Mouse (Mus musculus): Measurements from ENCODE around the gene Rmi2.
"Not testable (repeated sequence)": the region's sequence is repeated elsewhere in the genome, so short reads cannot be mapped to it uniquely, and the experiment has no call there.

The Rmi2 gene

DNA sequence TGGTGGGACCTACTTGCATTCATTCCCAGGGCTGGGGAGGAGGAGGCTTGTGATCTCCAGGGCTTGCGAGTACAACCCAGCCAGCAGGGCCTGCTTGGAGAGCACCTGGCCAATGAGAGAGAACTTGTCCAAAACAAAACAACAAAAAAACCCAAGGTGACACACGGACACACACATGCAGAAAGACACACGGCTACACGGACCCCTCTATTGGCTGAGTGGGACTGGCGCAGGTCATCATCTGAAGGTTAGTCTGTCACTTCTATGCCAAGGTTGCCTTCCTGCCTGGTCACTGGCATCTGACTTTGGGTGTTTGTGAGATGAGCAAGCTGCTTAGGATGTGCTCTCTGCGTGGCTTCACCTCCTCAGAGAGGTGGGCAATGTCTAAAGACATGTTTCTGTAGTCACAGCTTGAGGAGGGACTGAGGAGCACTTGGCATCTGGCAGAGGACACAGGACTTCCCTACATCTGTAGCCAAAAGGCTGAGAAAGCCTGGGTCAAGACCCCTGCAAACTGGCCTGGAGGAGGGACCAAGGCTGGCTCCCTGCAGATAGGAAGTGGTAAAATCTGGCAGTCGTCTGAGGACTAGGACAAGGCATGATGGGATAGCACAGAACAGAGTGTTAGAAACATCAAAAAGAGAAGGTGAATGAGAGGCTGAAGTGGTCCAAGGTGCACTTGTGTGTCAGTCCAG lies 6.9 kb upstream of the Rmi2 start:
- no peak for DNase-seq

- DNase-seq = no peak
Measured at GRCm38 (mm10) chr16:10828461-10828805, 6.4 kb upstream of the Rmi2 start.

- DNase-seq = no peak
Measured at GRCm38 (mm10) chr16:10834542-10834910, 333 bp upstream of the Rmi2 start.

DNA sequence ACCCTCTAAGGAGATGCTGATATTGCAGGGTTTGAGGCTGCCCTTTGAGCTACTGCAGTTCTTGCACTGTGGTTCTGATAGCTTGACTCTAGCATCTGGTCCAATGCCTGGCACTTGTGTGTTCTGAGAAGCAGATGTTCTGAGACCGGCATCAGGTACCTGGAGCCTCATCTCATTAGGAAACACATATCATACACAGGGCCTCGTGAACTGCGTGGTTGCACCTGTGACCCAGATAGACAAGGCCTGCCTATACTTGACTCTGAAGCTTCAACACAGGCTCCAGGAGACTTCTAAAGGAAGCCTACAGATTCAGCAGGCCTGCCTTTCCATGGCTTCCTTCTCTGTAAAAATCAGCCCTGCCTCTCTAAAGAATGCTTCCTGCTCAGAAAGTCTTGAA lies 1.5 kb downstream of the Rmi2 start:
- DNase-seq = no peak

- no peak for DNase-seq
Measured at GRCm38 (mm10) chr16:10837250-10837649, 2.4 kb downstream of the Rmi2 start.

- DNase-seq = no peak
Measured at GRCm38 (mm10) chr16:10837903-10838302, 3.0 kb downstream of the Rmi2 start.

- DNase-seq = no peak
Measured at GRCm38 (mm10) chr16:10838487-10839245, 3.8 kb downstream of the Rmi2 start.

GRCm38 (mm10) chr16:10840018-10840417 lies 5.2 kb downstream of the Rmi2 start:
- no peak for DNase-seq

- DNase-seq = peak; percentile 79 to 81
Measured at GRCm38 (mm10) chr16:10842282-10842855, 7.5 kb downstream of the Rmi2 start.

DNA sequence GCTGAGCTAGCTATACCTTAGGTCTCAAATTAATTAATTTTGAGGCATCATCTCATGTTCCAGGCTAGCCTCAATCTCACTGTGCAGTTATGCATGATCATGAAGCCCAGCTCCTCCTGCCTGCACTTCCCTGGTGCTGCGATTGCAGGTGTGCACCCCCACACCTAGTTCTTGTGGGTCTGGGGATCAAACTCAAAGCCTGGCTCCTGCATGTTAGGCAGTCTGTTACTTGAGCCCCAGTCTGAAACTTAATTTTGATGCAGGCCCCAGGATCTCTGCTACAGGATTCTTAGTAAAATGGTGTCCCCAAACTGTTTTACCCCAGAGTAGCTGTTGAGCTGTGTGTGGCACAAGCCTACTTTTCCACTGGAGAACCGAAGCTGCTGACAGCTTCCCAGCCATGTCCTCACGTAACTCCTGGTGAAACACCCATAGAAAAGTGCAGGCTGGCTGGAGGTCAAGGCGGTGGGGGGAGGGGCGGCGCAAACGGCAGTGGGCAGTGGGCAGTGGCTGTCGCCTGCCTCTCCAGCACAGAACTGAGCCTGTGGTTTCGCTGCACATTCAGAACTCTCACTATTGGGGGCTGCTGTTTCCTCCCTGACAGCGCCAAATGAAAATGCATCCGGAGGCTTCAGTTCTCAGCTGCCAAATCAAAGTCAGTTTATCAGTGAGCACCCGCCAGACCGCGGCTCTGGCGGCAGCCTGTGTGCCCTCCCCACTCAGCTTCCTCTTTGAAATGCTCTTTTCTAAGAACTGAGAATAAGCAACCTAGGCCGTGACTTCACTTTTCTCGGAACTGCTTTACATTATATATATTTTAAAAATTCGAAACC lies 8.8 kb downstream of the Rmi2 start:
- DNase-seq = peak; percentile 72 to 73

DNA sequence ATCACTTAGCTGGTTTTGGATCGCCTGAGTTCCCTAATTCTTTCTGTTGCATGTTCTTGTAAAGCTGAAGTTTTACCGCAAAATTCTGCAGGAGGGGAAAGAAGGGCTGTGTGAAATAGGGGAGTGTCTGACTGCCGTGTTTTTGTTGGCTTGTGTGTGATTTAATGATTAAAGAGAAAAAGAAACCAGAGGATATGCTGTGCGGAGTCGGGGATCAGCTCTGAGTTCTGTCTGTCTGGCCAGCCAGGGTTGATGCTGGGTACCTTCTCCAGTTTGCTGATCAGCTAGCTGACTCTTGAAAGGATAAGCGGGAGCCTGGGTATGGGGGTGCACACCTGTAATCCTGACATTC lies 9.4 kb downstream of the Rmi2 start:
- no peak for DNase-seq

DNA sequence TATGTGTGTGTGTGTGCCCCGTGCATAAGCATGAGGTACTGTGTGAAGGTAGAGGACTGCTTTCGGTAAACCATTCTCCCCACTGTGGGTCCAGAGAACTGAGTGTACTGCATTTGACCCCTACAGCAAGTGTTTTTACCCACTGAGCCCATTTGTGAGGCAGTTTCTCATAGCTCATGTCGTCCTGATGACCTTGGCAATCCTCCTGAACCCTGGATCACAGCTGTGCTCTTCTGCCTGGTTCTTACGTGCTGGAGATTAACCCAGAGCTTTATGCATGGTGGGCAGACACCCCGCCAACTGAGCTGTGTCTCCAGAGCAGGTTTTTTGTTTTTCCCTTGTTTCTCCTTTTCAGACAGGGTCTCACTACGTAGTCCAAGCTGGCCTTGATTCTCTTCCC lies 11.1 kb downstream of the Rmi2 start:
- no peak for DNase-seq

- peak; percentile 68 for DNase-seq
Measured at GRCm38 (mm10) chr16:10846503-10846902, 11.6 kb downstream of the Rmi2 start.

- DNase-seq = peak; percentile 90 to 92
Measured at GRCm38 (mm10) chr16:10849965-10850861, 15.4 kb downstream of the Rmi2 start.

GRCm38 (mm10) chr16:10850905-10851304 lies 16.0 kb downstream of the Rmi2 start:
- DNase-seq = no peak

DNA sequence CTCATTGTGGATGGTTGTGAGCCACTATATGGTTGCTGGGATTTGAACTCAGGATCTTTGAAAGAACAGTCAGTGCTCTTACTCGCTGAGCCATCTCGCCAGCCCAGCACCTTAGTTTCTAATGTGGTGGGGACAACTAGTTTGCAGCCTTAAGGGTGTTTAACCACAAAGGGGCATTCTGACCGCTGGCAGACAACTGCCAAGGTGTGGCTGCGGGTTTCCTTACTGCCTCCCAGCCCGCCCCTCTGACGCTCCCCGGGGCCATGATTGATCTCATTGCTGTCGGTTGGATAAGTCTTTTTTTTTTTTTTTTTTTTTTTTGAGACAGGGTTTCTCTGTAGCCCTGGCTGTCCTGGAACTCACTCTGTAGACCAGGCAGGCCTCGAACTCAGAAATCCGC lies 17.4 kb downstream of the Rmi2 start:
- DNase-seq = not testable (repeated sequence)

DNA sequence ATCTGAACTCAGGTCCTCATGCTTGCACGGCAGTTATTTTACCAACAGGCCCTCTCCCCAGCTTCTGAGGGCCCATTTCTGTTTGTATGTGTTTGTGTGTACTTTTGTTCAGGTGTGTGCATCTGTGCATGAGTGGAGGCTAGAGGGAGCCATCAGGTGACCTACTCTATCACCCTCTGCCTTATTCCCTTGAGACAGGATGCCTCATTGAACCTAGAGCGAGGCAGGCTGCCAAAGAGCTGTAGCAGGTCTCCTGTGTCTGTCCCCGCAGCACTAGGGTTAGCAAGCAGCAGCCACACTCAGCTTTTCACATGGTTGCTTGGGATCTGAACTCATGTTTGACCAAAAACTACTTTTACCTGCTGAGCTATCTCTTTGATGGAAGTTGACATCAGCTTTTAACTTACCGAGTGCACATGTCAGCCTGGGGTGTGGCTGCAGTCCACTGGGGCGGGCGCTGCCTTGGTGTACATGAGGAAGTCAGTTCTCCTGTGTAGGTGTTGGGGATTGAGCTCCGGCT lies 24.9 kb downstream of the Rmi2 start:
- no peak for DNase-seq

- peak in 1 of 2 experiments; percentile 44 for DNase-seq
Measured at GRCm38 (mm10) chr16:10861408-10861807, 26.5 kb downstream of the Rmi2 start.

- peak in 1 of 2 experiments; percentile 44 for DNase-seq
Measured at GRCm38 (mm10) chr16:10864833-10865591, 30.2 kb downstream of the Rmi2 start.

- no peak for DNase-seq
Measured at GRCm38 (mm10) chr16:10865592-10865987, 30.7 kb downstream of the Rmi2 start.

- no peak for DNase-seq
Measured at GRCm38 (mm10) chr16:10866841-10867240, 32.0 kb downstream of the Rmi2 start.

All from cerebellum, postnatal 10 days (tissue).